Mouse (Mus musculus): ENCODE data around the gene Atp12a. TPM values are rescaled to one million over a fixed set of nuclear protein-coding genes. Genes with fewer than 3 reads are reported as not detected.

The Atp12a gene
- polyA plus RNA-seq, 1 experiment: 1.7 TPM

DNA sequence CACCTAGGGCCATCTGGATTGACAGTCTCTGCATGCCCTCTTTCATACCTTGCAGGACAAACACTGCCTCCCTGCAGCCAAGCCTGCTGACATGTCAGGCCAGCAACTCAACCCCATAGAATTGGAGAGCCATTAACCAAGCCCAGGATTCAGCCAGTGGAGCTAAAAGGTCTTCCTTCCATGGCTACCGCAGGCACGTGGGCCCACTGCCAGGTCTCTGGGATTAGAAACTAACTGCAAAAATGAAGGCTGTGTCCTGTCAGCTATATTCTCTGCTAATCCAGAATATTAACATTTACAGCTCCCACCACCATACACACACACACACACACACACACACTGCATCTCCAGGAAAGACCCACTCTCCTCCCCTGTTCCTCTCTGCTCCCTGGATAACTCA lies 15.3 kb upstream of the Atp12a start:
- Histone ChIP-seq H3K27ac (ENCODE audit: insufficient read depth, low read length) (no peak overlapping the region), H3K4me1 (ENCODE audit: control insufficient read depth, insufficient read depth, low read length) (no peaks in the 10 kb centered on the region), H3K9me3 (replicated peaks; ENCODE audit: control insufficient read depth, insufficient read depth, low read length, poor library complexity, severe bottlenecking) (no peaks in the 10 kb centered on the region), H3K27me3 (ENCODE audit: control insufficient read depth, insufficient read depth, low read length, poor library complexity, severe bottlenecking) (no peaks in the 10 kb centered on the region), H3K36me3 (ENCODE audit: control insufficient read depth, insufficient read depth, low read length, poor library complexity, severe bottlenecking) (no peaks in the 10 kb centered on the region), H3K9ac (ENCODE audit: low read depth, poor library complexity, severe bottlenecking) (no peak overlapping the region), H3K4me3 (ENCODE audit: low read depth, low read length) (no peak overlapping the region)
- TF ChIP-seq POLR2A (IDR thresholded peaks at IDR 0.05; ENCODE audit: insufficient read depth, low read length): no peak
- TF ChIP-seq EP300 (IDR thresholded peaks at IDR 0.05; ENCODE audit: insufficient read depth, low read depth, low read length): no peak
- no peak for TF ChIP-seq CTCF (IDR thresholded peaks at IDR 0.05; ENCODE audit: low read depth, low read length)

DNA sequence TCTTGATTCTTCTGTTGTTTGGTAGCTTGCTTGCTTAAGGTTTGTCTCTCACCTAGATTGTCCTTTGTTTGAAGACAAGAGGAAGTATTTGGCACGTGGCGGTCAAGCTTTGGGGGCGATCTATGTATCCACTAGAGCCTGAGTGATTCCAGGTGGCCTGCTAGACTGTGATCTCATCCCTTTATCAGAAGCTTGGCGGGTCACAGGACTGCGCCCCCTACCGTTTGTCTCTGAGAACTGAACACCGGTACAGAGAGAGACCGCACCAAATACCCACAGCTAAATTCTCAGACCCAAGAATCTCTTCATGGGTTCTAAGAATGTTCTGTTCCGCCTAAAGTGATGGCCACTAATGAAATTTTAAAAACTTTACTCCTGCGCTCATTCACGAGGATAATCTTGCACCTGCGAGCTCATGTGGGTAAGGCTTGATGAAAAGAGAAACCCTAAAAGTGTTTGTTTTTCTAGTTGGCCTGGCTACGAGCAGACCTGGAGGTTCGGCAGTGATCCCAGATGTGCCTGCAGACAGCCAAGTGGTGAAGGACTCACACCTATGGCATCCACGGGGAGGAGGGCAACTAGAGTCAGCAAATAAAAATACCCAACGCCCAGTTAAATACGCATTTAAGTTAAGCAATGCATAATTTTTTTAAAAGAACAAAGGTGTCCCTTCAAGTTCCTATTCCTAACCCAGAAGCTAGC lies 12.8 kb upstream of the Atp12a start:
- Histone ChIP-seq H3K27me3 (ENCODE audit: control insufficient read depth, insufficient read depth, low read length, poor library complexity, severe bottlenecking) (peaks cover 2% of the 10 kb centered on the region; the same call in 1 of the 2 replicates), H3K9me3 (replicated peaks; ENCODE audit: control insufficient read depth, insufficient read depth, low read length, poor library complexity, severe bottlenecking) (no peaks in the 10 kb centered on the region), H3K36me3 (ENCODE audit: control insufficient read depth, insufficient read depth, low read length, poor library complexity, severe bottlenecking) (no peaks in the 10 kb centered on the region), H3K9ac (ENCODE audit: low read depth, poor library complexity, severe bottlenecking) (no peak overlapping the region), H3K4me1 (ENCODE audit: control insufficient read depth, insufficient read depth, low read length) (no peaks in the 10 kb centered on the region), H3K4me3 (ENCODE audit: low read depth, low read length) (no peak overlapping the region), H3K27ac (ENCODE audit: insufficient read depth, low read length) (no peak overlapping the region)
- TF ChIP-seq POLR2A (IDR thresholded peaks at IDR 0.05; ENCODE audit: insufficient read depth, low read length): no peak
- TF ChIP-seq CTCF (IDR thresholded peaks at IDR 0.05; ENCODE audit: low read depth, low read length): peak; percentile 77

DNA sequence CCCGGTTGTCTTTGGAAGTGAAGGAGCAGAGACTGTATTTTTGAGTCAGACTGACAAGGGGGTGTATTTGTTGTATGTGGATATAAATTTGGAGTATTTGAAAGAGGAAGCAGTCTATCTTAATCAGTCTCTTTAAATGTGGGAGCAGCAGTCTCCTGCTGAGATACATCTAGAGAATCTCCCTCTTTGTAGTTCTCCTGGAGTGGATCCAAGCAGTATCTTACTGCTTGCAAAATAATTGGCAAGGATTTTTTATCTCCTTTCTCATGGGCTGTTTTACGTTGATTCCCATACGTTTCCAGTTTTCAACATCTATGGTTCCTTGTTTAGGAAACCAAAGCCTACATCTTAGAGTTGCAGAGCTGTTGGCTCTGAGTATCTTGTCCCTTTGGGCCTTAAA lies 10.1 kb upstream of the Atp12a start:
- Histone ChIP-seq H3K4me3 (ENCODE audit: low read depth, low read length) (no peak overlapping the region), H3K9ac (ENCODE audit: low read depth, poor library complexity, severe bottlenecking) (no peak overlapping the region), H3K9me3 (replicated peaks; ENCODE audit: control insufficient read depth, insufficient read depth, low read length, poor library complexity, severe bottlenecking) (no peaks in the 10 kb centered on the region), H3K4me1 (ENCODE audit: control insufficient read depth, insufficient read depth, low read length) (no peaks in the 10 kb centered on the region), H3K27me3 (ENCODE audit: control insufficient read depth, insufficient read depth, low read length, poor library complexity, severe bottlenecking) (peaks cover 2% of the 10 kb centered on the region; the same call in 1 of the 2 replicates), H3K36me3 (ENCODE audit: control insufficient read depth, insufficient read depth, low read length, poor library complexity, severe bottlenecking) (no peaks in the 10 kb centered on the region), H3K27ac (ENCODE audit: insufficient read depth, low read length) (no peak overlapping the region)
- no peak for TF ChIP-seq CTCF (IDR thresholded peaks at IDR 0.05; ENCODE audit: low read depth, low read length)
- TF ChIP-seq POLR2A (IDR thresholded peaks at IDR 0.05; ENCODE audit: insufficient read depth, low read length): no peak

DNA sequence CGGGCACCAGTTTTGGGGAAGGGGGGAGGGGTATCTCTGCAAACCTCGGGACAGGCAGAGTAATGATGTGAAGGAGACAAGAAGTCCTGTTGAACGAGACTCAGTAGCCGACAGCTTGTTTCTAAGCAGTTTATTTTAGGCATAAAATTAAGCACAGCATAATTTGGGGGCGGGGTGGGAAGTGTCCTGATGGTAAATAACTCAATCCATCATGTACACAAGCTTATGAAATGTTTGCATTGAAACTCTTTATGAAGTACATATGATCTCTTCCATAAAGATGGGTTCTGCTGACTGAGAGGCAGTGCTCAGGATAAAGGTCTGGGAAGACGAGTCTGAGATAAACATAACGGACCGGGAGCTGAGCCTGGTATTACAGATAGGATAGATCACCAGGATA lies 9.5 kb upstream of the Atp12a start:
- Histone ChIP-seq H3K36me3 (ENCODE audit: control insufficient read depth, insufficient read depth, low read length, poor library complexity, severe bottlenecking) (no peaks in the 10 kb centered on the region), H3K27me3 (ENCODE audit: control insufficient read depth, insufficient read depth, low read length, poor library complexity, severe bottlenecking) (peaks cover 2% of the 10 kb centered on the region; the same call in 1 of the 2 replicates), H3K27ac (ENCODE audit: insufficient read depth, low read length) (no peak overlapping the region), H3K4me1 (ENCODE audit: control insufficient read depth, insufficient read depth, low read length) (no peaks in the 10 kb centered on the region), H3K9ac (ENCODE audit: low read depth, poor library complexity, severe bottlenecking) (no peak overlapping the region), H3K4me3 (ENCODE audit: low read depth, low read length) (no peak overlapping the region), H3K9me3 (replicated peaks; ENCODE audit: control insufficient read depth, insufficient read depth, low read length, poor library complexity, severe bottlenecking) (no peaks in the 10 kb centered on the region)
- TF ChIP-seq EP300 (IDR thresholded peaks at IDR 0.05; ENCODE audit: insufficient read depth, low read depth, low read length): no peak
- no peak for TF ChIP-seq CTCF (IDR thresholded peaks at IDR 0.05; ENCODE audit: low read depth, low read length)
- no peak for TF ChIP-seq POLR2A (IDR thresholded peaks at IDR 0.05; ENCODE audit: insufficient read depth, low read length)

DNA sequence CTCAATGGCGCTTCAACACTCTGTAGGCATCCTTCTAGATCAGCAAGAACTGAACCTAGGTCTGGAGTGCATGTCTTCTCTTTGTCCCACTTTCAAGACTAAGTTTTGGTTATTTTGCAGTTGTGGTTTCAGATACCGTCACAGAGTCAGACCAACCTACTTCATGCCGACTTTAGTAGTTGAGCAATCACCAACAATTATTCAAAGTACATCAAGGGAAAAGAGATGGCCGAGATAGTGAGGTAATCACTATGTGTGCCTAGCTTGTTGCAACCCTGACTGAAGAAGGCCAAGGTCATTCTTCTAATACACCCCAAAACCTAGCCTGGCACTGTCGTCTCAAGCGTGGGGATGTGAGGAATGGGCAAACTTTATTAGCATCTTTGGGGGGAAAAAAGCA lies 8.7 kb upstream of the Atp12a start:
- no peaks in the 10 kb centered on the region for H3K9me3 ChIP-seq (replicated peaks; ENCODE audit: control insufficient read depth, insufficient read depth, low read length, poor library complexity, severe bottlenecking)
- no peak for TF ChIP-seq CTCF (IDR thresholded peaks at IDR 0.05; ENCODE audit: low read depth, low read length)
- no peak for TF ChIP-seq EP300 (IDR thresholded peaks at IDR 0.05; ENCODE audit: insufficient read depth, low read depth, low read length)
- no peak for TF ChIP-seq POLR2A (IDR thresholded peaks at IDR 0.05; ENCODE audit: insufficient read depth, low read length)
- H3K36me3 ChIP-seq (ENCODE audit: control insufficient read depth, insufficient read depth, low read length, poor library complexity, severe bottlenecking): no peaks in the 10 kb centered on the region
- H3K4me1 ChIP-seq (ENCODE audit: control insufficient read depth, insufficient read depth, low read length): no peaks in the 10 kb centered on the region
- no peak overlapping the region for H3K27ac ChIP-seq (ENCODE audit: insufficient read depth, low read length)
- H3K4me3 ChIP-seq (ENCODE audit: low read depth, low read length): no peak overlapping the region
- no peak overlapping the region for H3K9ac ChIP-seq (ENCODE audit: low read depth, poor library complexity, severe bottlenecking)
- peaks cover 2% of the 10 kb centered on the region; the same call in 1 of the 2 replicates for H3K27me3 ChIP-seq (ENCODE audit: control insufficient read depth, insufficient read depth, low read length, poor library complexity, severe bottlenecking)

DNA sequence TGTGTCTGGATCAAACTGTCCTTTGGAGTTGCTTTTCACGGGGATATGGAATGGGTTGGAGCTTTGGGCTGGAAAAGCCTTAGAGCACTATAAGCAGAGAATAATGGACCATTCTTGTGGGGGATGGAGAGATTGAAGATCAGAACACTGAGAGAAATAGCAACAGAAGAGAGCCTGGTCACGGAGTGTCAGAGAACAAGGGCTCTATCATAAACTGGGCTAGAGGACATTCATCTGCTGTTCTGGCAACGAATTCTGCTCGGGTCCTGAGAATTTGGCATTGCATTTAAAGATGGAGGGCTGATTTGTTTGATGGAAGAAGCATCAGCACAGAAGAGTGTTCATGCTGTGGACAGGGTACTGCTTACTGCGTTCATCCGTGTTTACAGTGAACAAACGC lies 6.4 kb upstream of the Atp12a start:
- Histone ChIP-seq H3K4me1 (ENCODE audit: control insufficient read depth, insufficient read depth, low read length) (no peaks in the 10 kb centered on the region), H3K27me3 (ENCODE audit: control insufficient read depth, insufficient read depth, low read length, poor library complexity, severe bottlenecking) (peaks cover 4% of the 10 kb centered on the region), H3K36me3 (ENCODE audit: control insufficient read depth, insufficient read depth, low read length, poor library complexity, severe bottlenecking) (no peaks in the 10 kb centered on the region), H3K27ac (ENCODE audit: insufficient read depth, low read length) (no peak overlapping the region), H3K4me3 (ENCODE audit: low read depth, low read length) (no peak overlapping the region), H3K9ac (ENCODE audit: low read depth, poor library complexity, severe bottlenecking) (no peak overlapping the region), H3K9me3 (replicated peaks; ENCODE audit: control insufficient read depth, insufficient read depth, low read length, poor library complexity, severe bottlenecking) (no peaks in the 10 kb centered on the region)
- no peak for TF ChIP-seq CTCF (IDR thresholded peaks at IDR 0.05; ENCODE audit: low read depth, low read length)
- no peak for TF ChIP-seq EP300 (IDR thresholded peaks at IDR 0.05; ENCODE audit: insufficient read depth, low read depth, low read length)
- no peak for TF ChIP-seq POLR2A (IDR thresholded peaks at IDR 0.05; ENCODE audit: insufficient read depth, low read length)

Data from ES-Bruce4 (cell line).